Mouse (Mus musculus) stomach, embryonic 14.5 days (tissue): ENCODE results near the gene Ap1ar. TPM values are rescaled to one million over a fixed set of nuclear protein-coding genes. Genes with fewer than 3 reads are reported as not detected.

ENCODE experiments used
- ATAC-seq: fragments of 200-750 bp; cut with Nextera tagmentation; 2 replicates; pipeline ENCODE4 v1.8.0; 2017; ENCODE audit warnings: low read depth, moderate TSS enrichment; ENCODE audit not compliant: insufficient number of reproducible peaks, insufficient read depth, low FRiP score
- H3K27ac ChIP-seq: fragments of 300-500 bp; sonication (generic); 2 replicates; pipeline ENCODE4 v1.5.1; 2014; ENCODE audit warnings: mild to moderate bottlenecking, low read length, moderate library complexity, mixed read lengths
- H3K27me3 ChIP-seq: fragments of 300-500 bp; sonication (generic); 2 replicates; pipeline ENCODE4 v1.6.1; 2014; ENCODE audit warnings: low read length, control low read depth, mixed read lengths; ENCODE audit not compliant: control insufficient read depth, insufficient read depth
- H3K36me3 ChIP-seq: fragments of 300-500 bp; sonication (generic); 2 replicates; pipeline ENCODE4 v1.6.1; 2014; ENCODE audit warnings: mild to moderate bottlenecking, control low read depth, low read length, moderate library complexity, mixed read lengths; ENCODE audit not compliant: control insufficient read depth, insufficient read depth
- H3K4me1 ChIP-seq: fragments of 300-500 bp; sonication (generic); 2 replicates; pipeline ENCODE4 v1.6.1; 2014; ENCODE audit warnings: low read length, control low read depth, mixed read lengths; ENCODE audit not compliant: control insufficient read depth, insufficient read depth
- H3K4me2 ChIP-seq: fragments of 300-500 bp; sonication (generic); replicated peaks from 2 replicates; pipeline ENCODE4 v1.6.1; 2014; ENCODE audit warnings: low read depth, low read length, control low read depth
- H3K4me3 ChIP-seq: fragments of 300-500 bp; sonication (generic); 2 replicates; pipeline ENCODE4 v1.5.1; 2014; ENCODE audit warnings: low read depth, low read length, control low read depth
- H3K9ac ChIP-seq: fragments of 300-500 bp; sonication (generic); replicated peaks from 2 replicates; pipeline ENCODE4 v1.6.1; 2014; ENCODE audit warnings: low read depth, mild to moderate bottlenecking, control low read depth, low read length, moderate library complexity, mixed read lengths
- H3K9me3 ChIP-seq: fragments of 300-500 bp; sonication (generic); 2 replicates; pipeline ENCODE4 v1.6.1; 2016; ENCODE audit warnings: low read depth, low read length, control low read depth; ENCODE audit not compliant: control insufficient read depth
- WGBS: fragments of 180-500 bp; shearing (Covaris S2); extraction: QIAGEN DNeasy Blood & Tissue Kit; methylation state at CpG from one replicate; pipeline ENCODE4 v1.1.7; 2014; 5-methylcytosine and 5-hydroxymethylcytosine counted together
- polyA plus RNA-seq: library from polyadenylated mRNA; unstranded; fragments of >200 nt; fragmentation: Nextera tagmentation; extraction: Ambion mirVana; gene quantifications from 2 replicates; pipeline ENCODE4 v1.2.1, GENCODE M21; 2014

Ap1ar gene
- polyA plus RNA-seq, 1 experiment from 2014 or later = 56.8 TPM

GRCm38 (mm10) chr3:127769146-127769545 lies 68.2 kb downstream of the Ap1ar start:
- WGBS = 78% methylated on average over 11 of the region's 11 CpGs
- ATAC-seq = no peak
- H3K4me3 ChIP-seq = no peak overlapping the region
- H3K36me3 ChIP-seq = no peaks in the 10 kb centered on the region
- no peak overlapping the region for H3K27ac ChIP-seq
- no peaks in the 10 kb centered on the region for H3K4me1 ChIP-seq
- H3K4me2 ChIP-seq = no peak overlapping the region
- H3K27me3 ChIP-seq = no peaks in the 10 kb centered on the region
- H3K9ac ChIP-seq = no peak overlapping the region
- H3K9me3 ChIP-seq = no peaks in the 10 kb centered on the region

- Histone ChIP-seq H3K27ac (no peak overlapping the region), H3K4me1 (no peaks in the 10 kb centered on the region), H3K27me3 (no peaks in the 10 kb centered on the region), H3K4me3 (no peak overlapping the region), H3K9ac (no peak overlapping the region), H3K4me2 (no peak overlapping the region), H3K36me3 (no peaks in the 10 kb centered on the region), H3K9me3 (no peaks in the 10 kb centered on the region)
- WGBS = 76% methylated on average over 3 of the region's 3 CpGs
- no peak for ATAC-seq
Measured at GRCm38 (mm10) chr3:127765971-127766370, 71.4 kb downstream of the Ap1ar start.

DNA sequence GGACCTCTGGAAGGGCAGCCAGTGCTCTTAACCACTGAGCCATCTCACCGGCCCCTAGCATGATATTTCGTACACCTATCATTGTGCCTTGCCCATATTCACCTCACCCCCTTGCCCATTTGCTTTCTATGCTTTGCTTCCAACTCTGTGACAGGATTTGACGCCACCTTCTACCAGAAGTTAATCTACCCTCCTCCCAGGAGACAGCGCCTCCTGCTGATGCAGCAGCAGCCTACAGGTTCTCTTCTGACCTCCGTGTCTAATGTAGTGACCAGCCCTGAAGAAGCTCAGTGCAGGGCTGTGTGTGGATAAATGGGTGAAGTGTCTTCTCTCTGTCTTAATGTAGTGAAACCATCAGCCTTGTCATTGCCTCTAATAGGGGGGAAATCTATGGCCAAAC lies 72.8 kb downstream of the Ap1ar start:
- Histone ChIP-seq H3K4me3 (no peak overlapping the region), H3K9ac (no peak overlapping the region), H3K9me3 (no peaks in the 10 kb centered on the region), H3K4me1 (no peaks in the 10 kb centered on the region), H3K36me3 (no peaks in the 10 kb centered on the region), H3K27ac (no peak overlapping the region), H3K4me2 (no peak overlapping the region), H3K27me3 (no peaks in the 10 kb centered on the region)
- ATAC-seq = no peak
- WGBS = 65% methylated on average over 5 of the region's 5 CpGs

DNA sequence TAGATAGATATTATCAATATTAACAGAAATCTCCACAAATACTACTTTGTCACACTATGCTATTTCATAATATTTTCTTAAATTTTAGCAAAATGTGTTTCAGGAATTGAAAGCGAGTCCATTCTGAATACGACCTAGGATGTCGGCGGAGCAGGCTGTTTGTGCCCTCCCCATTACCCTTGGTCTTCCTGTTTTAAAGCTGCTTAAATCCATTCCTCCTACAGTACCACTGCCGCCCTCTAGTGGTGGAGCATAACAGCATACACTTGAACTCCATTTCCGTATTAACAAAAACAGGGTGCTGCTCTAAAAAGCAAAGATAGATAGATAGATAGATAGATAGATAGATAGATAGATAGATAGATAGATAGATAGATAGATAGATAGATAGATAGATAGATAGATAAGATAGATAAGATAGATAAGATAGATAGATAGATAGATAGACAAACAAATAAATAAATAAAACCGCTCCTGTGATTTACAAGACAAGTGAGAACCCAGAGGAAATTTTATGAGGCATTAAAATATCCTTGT lies 74.2 kb downstream of the Ap1ar start:
- Histone ChIP-seq H3K4me1 (no peaks in the 10 kb centered on the region), H3K27ac (no peak overlapping the region), H3K4me2 (no peak overlapping the region), H3K4me3 (no peak overlapping the region), H3K36me3 (no peaks in the 10 kb centered on the region), H3K9ac (no peak overlapping the region), H3K9me3 (no peaks in the 10 kb centered on the region), H3K27me3 (no peaks in the 10 kb centered on the region)
- ATAC-seq = no peak
- 29% methylated on average over 7 of the region's 7 CpGs for WGBS

DNA sequence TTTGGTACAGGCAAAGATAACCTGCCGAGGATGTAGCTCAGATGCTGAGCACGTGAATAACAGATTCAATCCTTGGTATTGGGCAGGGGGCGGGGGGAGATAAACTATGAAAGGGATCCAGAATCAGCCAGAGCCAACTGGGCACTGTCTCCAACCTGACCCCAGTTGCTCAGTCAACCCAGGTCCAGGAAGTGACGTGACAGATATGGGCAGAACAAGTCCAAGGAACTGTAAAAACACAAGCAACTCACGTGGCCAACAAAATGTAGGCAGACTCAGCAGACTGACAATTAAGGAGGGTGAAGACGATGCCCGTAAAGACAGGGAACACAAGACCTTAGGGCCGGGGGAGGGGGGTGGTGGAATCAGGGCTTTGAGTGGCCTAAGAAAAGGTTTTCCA lies 74.9 kb downstream of the Ap1ar start:
- Histone ChIP-seq H3K4me1 (no peaks in the 10 kb centered on the region), H3K9me3 (no peaks in the 10 kb centered on the region), H3K4me2 (no peak overlapping the region), H3K27me3 (no peaks in the 10 kb centered on the region), H3K36me3 (no peaks in the 10 kb centered on the region), H3K27ac (no peak overlapping the region), H3K9ac (no peak overlapping the region), H3K4me3 (no peak overlapping the region)
- no peak for ATAC-seq
- WGBS = 65% methylated on average over 8 of the region's 8 CpGs

DNA sequence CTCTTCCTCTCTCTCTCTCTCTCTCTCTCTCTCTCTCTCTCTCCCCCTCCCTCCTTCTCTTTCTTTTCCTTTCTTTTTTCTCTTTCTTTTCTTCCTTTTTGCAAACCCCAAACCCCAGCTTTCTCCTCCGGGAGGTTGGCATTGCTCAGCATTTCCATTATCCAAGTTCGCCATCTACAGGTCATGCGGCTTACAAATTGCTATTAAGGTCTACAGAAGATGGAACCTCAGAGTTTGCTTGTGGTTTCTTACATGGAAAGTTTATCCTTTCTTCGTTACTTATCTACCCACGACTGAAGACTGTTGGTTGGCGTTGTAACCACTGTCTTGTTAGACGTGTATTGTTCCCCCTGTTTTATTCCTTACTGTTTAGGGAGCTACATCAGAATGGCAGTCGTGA lies 78.1 kb downstream of the Ap1ar start:
- Histone ChIP-seq H3K4me3 (no peak overlapping the region), H3K36me3 (no peaks in the 10 kb centered on the region), H3K9me3 (no peaks in the 10 kb centered on the region), H3K9ac (no peak overlapping the region), H3K27ac (no peak overlapping the region), H3K4me1 (no peaks in the 10 kb centered on the region), H3K4me2 (no peak overlapping the region), H3K27me3 (no peaks in the 10 kb centered on the region)
- WGBS = 21% methylated on average over 8 of the region's 8 CpGs
- ATAC-seq = no peak

GRCm38 (mm10) chr3:127758806-127759205 lies 78.5 kb downstream of the Ap1ar start:
- ATAC-seq = no peak
- Histone ChIP-seq H3K27ac (no peak overlapping the region), H3K4me2 (no peak overlapping the region), H3K4me3 (no peak overlapping the region), H3K4me1 (no peaks in the 10 kb centered on the region), H3K9me3 (no peaks in the 10 kb centered on the region), H3K27me3 (no peaks in the 10 kb centered on the region), H3K36me3 (no peaks in the 10 kb centered on the region), H3K9ac (no peak overlapping the region)
- WGBS = 37% methylated on average over 4 of the region's 4 CpGs

- Histone ChIP-seq H3K27ac (no peak overlapping the region), H3K36me3 (no peaks in the 10 kb centered on the region), H3K4me2 (no peak overlapping the region), H3K9me3 (no peaks in the 10 kb centered on the region), H3K27me3 (no peaks in the 10 kb centered on the region), H3K4me3 (no peak overlapping the region), H3K9ac (no peak overlapping the region), H3K4me1 (no peaks in the 10 kb centered on the region)
- ATAC-seq = no peak
Measured at GRCm38 (mm10) chr3:127757886-127758301, 79.4 kb downstream of the Ap1ar start.
